Mouse (Mus musculus) layer of hippocampus, adult 2 months (tissue): ENCODE results near the gene Pdlim7. TPM values are rescaled to one million over a fixed set of nuclear protein-coding genes. Genes with fewer than 3 reads are reported as not detected.

Experiments used
- DNase-seq, 2 experiments: peaks; one replicate each; pipeline ENCODE4 v3.0.0; 2022; ENCODE audit warnings: low spot score in 2 of 2
- H3K27ac ChIP-seq: fragments of 200-600 bp; 2 replicates; pipeline ENCODE4 v1.8.1; 2022
- H3K4me3 ChIP-seq: fragments of 200-600 bp; 2 replicates; pipeline ENCODE4 v1.8.1; 2022; ENCODE audit warnings: mild to moderate bottlenecking
- CTCF ChIP-seq: fragments of 200-600 bp; conservative IDR thresholded peaks from 2 replicates; pipeline ENCODE4 v1.8.1; 2022; ENCODE audit warnings: antibody characterized with exemption, mild to moderate bottlenecking, moderate library complexity
- total RNA-seq, 2 experiments: library from RNA; stranded (reverse); gene quantifications; 2 replicates each; pipeline ENCODE4 v1.2.3; 2021

Gene Pdlim7
- total RNA-seq, 2 experiments from 2014 or later: 97.4 to 99.9 TPM

DNA sequence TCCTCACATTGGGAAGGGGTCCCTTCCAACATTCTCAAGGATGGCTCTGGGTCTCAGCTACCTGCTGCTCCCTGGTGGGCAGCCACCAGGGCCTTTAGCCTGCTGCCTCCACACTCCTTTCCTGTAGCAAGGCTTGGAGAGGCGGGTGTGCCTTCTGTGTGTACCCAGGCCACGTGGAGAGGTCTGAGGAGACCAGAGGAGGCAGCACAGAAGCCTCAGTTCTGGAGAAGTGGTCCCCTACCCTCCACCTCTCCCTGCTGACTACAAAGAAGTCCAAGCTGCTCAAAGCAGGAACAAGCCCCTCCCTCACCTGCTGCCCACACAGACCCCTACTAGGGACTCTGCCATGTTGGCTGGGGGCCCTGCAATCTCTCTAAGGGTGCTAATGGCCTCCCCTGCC is 19.2 kb downstream of the Pdlim7 start:
- Histone ChIP-seq H3K27ac (peak overlapping the region; percentile 86), H3K4me3 (no peak overlapping the region)
- TF ChIP-seq CTCF: no peak
- no peak for DNase-seq

DNA sequence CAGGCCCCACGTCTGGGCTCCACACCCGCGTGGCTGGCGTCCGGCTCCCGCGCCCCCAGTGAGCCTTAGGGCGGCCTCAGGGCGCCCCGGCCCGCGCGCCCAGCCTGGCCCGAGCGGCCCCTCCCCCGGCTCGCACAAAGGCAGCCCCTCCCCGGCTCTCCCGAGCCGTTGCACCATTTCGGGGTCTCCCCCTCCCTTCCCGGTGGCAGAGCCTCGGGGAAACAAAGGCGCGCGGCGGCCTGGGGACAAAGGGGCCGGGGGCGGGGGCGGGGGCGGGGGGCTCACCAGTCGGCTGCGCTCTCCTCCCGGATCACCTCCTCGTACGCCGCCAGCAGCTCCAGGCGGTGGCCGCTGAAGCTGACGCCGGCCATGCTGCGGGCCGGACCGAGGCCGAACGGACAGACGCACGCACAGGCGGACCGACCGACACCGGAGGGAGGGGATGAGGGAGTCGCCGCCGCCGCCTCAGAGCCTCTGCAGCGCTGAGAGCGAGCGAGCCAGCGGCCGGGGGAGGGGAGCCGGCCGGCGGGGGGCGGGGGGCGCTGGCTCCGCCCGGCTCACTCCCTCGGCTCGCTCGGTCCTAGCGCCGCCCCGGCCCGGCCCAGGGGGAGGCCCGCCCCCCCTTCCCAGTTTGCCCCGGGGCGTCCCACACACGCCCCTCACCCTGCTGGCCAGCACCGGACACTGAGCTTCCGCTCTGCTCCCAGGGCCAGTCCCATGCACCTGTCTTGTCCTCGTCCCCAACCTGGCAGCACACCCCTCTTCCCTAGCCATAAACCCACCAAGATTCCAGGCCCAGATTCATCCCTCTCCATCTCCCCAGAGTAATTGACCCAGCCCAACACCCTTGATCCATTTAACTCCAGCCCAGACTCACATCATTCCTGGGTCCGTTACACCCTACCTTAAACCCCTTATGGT is 25.6 kb downstream of the Pdlim7 start, which contains the start of gene Dbn1:
Gene Dbn1, minus strand, starts transcription at position 534 of the 921 bp plus-strand sequence.
- peak within 1 kb of the TSS; percentile 97 for H3K27ac ChIP-seq
- peak in 1 of 2 experiments; percentile 67 for DNase-seq

DNA sequence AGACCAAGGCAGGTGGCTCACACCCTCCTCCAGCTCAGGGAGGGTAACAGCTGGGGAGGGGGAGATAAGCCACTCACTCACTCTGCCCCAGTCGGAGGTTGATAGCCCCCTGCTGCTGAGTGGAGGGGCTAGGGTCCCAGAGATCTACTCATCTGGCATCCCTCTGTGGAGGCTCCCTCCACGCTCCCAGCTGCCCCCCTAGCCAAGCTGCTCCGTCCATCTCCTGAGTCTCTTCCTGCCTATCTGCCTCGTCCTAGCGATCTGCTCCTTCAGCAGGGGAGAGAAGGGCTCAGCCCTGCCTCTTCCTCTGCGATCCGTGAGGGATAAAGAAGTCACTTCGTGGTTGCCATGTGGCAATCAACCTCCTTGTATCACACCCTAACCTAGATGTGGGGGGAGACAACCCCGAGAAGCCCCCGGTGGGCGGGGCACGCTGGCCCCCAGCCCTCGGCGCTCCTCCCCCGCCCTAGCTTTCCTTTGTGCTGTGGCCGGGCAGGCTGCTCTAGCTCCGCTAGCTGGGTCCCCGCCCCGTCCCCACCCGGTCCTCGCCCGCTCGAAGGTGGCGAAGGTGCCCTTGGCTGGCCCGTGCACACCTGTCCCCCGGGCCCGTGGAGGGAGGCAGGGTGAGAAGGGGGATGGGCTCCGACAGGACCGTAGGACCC is 26.4 kb downstream of the Pdlim7 start:
- peak overlapping the region; percentile 77 for H3K4me3 ChIP-seq
- H3K27ac ChIP-seq: peak overlapping the region; percentile 97
- no peak for DNase-seq
- TF ChIP-seq CTCF: no peak

More for the DNA sequence above, 25.6 kb downstream of the Pdlim7 start, which contains the start of gene Dbn1:
- 0 out of 2 replicates have a peak, but pooled peaks have one; percentile 8 for TF ChIP-seq CTCF
- peak within 1 kb of the TSS; percentile 77 for H3K4me3 ChIP-seq

DNA sequence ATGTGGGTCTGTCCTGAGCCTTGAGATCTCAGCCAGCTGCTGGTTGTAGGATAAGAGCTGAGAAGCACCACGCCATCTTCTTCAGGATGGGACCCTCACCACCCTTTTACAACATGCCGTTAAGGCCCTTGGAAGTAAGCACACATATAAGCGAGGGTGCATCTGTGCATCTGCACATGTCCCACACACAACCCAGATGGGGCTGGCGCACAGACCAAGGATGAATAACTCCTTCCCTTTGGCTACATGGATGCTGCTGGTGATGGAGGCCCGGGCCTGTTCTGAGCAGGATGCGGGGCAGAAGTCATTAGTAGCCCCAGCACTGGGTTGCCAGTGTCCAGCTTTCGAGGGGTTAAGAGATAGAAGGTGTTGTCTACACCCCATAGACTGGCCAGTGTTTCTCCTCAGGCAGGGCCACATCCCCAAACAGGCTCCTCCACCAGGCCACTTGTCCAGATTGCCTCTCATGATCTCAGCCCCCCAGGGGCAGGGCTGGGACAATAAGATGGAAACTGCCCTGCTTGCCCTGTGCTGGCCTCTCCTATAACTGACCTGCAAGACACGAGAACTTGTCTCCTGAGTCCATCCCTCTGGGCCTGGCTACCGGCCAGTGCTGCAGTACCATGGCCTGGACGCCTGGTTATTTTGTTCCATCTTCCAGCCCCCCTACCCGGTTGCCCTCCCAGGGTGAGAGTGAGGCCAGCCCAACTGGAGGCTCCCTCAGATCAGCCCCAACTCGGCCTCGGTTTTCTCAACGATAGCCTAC is 27.3 kb downstream of the Pdlim7 start:
- TF ChIP-seq CTCF: no peak; the same call in none of the 2 replicates
- Histone ChIP-seq H3K27ac (peak overlapping the region; percentile 97), H3K4me3 (peak overlapping the region; percentile 77)
- no peak for DNase-seq

DNA sequence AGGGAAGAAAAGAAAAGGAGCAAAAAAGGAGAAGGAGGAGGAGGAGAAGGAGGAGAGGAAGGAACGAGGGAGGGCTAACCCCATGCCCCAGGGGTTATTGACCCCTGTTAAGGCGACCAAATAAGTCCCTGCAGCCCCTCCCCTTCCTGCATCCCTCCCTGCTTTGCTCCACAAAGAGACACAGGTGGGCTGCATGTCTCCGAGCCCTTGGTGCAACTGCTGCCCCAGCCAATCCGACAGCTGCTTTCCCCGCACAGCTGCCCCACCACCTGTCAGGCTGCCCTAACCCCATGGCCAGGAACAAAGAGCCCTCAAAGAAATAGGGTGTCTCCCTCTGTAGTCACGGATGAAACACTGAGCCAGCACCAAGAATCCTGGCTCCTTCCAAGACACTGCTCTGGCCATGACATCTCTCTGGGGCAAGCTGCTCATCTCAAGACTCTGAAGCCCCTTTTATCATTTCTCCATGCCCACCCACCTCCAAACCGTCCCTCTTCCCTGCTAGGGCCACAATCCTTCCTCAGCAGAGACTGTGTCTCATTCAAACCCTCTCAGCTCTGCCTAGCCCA is 28.9 kb downstream of the Pdlim7 start:
- no peak for DNase-seq
- Histone ChIP-seq H3K4me3 (peak overlapping the region; percentile 77), H3K27ac (peak overlapping the region; percentile 97)
- no peak for TF ChIP-seq CTCF

DNA sequence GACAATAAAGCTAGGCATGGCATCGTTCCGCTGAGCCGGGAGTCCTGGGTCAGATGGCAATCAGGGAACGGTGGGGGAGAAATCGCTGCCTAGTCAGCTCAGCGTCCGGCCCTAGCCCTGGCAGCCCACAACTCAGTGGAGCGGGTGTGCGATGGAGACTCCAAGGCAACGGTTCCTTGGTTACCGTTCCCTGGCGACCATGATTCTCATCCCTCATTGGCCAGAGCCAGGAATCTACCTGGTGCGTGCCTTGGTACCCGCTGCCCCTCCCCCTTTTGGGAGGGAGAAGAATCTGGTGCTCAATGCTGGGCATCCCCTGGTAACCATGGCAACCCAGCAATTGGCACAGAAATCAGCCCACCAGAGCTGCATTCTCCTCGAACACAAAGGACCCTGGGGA is 29.9 kb downstream of the Pdlim7 start:
- peak overlapping the region; percentile 77 for H3K4me3 ChIP-seq
- DNase-seq: peak; percentile 92 to 97
- peak overlapping the region; percentile 97 for H3K27ac ChIP-seq
- no peak for TF ChIP-seq CTCF

DNA sequence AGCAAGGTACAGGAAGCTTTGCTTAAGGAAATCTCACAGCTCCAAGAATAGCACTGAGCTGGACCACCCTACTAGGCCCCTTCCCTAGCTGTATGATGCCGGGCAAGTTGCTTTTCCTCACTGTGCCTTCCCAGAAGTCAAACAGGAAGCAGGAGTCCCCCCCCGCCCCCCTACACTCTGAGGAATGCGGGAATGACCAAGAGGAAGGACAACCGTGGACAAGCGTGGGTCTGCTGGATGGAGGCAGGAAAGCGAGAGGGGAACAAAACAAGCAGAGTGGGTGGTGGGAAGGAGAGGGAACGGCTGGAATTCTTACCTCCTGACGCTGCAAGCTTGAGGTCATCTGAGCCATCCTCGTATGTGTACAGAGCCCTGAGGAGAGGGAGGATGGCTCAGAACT is 30.4 kb downstream of the Pdlim7 start:
- Histone ChIP-seq H3K27ac (peak overlapping the region; percentile 97), H3K4me3 (peak overlapping the region; percentile 77)
- DNase-seq: no peak
- no peak for TF ChIP-seq CTCF

DNA sequence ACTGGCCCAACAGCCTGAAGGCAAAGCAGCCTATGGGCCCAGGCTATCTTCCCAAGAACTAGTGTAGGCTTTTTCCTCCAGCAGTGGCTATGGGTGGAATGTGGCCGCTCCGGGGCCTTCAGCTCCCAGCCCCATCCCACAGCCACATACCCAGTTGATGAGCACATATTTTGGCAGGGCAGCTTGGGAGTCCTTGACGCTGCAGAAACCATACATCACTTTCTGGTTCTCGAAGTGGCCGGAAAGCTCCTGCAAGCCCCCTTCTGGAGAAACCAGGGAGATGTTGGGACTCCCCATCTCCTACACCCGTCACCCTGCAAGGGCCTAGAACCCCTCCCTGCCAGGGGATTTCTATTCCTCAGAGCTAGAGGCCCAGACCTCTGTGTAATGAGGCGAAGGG is 30.9 kb downstream of the Pdlim7 start:
- H3K27ac ChIP-seq: peak overlapping the region; percentile 97
- TF ChIP-seq CTCF: peak; percentile 59
- peak overlapping the region; percentile 77 for H3K4me3 ChIP-seq
- DNase-seq: no peak

DNA sequence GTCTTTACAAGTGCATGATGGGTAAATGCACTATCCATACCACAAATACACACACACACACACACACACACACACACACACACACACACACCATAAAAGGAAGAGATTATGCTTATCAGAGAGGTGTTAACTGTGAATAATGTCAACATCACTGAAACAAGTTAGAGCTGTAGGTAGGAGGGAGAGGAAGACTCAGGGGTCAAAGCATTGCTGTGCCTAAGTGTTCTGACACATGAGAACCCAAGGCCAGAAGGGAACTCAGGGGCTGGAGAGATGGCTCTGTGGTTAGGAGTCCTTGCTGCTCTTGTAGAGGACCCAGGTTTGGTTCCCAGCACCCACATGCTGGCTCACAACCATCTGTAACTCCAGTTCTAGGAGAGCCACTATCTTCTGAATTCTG is 33.5 kb downstream of the Pdlim7 start:
- Histone ChIP-seq H3K4me3 (no peak overlapping the region), H3K27ac (no peak overlapping the region)
- no peak for DNase-seq
- no peak for TF ChIP-seq CTCF

DNA sequence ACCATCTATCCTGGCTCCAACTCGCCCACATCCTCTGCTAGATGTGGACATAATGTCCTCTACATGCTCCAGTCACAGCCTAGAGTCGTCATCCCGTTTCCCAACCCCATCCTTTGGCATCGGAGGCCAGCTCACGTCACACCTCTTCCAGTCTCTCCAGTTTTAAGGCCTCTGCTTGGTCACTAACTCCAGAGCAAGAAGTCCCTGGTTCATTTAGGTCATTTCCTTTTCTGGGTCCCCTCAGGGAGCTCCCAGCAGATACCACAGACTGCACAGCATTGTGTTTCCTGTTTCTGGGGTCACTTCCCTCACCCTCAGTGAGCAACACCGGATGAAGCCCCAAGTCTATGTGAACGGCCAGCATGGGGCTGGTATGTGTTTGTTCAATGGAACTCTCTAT is 34.5 kb downstream of the Pdlim7 start:
- Histone ChIP-seq H3K27ac (peak overlapping the region; percentile 65), H3K4me3 (no peak overlapping the region)
- TF ChIP-seq CTCF: no peak
- no peak for DNase-seq

DNA sequence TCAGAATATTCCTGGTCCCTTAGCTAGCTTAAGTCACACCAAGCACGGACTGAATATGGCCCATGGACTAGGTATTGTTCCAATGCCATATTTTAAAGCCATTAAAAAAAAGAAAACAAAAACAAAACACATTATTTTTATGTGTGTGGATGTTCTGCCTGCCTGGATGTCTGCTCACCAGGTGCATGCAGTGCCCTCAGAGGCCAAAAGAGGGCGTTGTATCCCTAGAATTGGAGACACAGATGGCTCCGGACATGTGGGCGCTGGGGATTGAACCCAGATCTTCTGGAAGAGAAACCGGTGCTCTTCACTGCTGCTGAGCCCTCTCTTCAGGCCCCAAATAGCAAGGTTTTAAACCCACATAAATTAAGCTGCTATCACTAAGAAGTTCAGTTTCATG is 35.4 kb downstream of the Pdlim7 start:
- DNase-seq: peak in 1 of 2 experiments; percentile 69
- H3K27ac ChIP-seq: peak overlapping the region; percentile 65

DNA sequence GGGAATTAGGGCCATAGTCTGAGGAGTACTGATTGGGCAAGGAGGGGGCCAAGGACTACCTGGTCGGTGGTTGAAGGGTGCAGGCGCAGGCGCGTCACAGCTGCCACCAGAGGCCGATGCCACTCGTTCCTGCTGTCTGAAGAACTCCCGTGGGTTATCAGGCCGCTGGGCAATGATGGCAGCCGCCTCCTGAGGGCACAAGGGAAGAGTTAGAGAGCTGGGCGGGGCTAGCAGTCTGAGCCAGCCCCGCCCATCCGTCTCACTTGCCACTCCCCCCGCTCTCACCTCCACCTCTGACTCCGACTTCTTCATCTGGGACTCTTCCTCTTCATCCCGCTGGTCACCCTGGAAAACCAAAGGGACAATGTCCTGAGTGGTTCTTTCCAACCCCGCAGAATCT is 36.0 kb downstream of the Pdlim7 start:
- H3K27ac ChIP-seq: peak overlapping the region; percentile 65
- TF ChIP-seq CTCF: no peak

More for the DNA sequence above, 35.4 kb downstream of the Pdlim7 start:
- H3K4me3 ChIP-seq: no peak overlapping the region
- peak; percentile 84 for TF ChIP-seq CTCF

More for the DNA sequence above, 36.0 kb downstream of the Pdlim7 start:
- no peak overlapping the region for H3K4me3 ChIP-seq
- DNase-seq: no peak
